Mouse (Mus musculus): ENCODE measurements at regions not wholly inside any gene's neighbourhood (a gene's known extent, or its start where the extent isn't known, plus 50 kb on each side); places are given as distances from the start of the nearest gene placed in this dataset.
A peak's percentile ranks its signal among the peaks of the same experiment; 100 is the strongest.

DNA sequence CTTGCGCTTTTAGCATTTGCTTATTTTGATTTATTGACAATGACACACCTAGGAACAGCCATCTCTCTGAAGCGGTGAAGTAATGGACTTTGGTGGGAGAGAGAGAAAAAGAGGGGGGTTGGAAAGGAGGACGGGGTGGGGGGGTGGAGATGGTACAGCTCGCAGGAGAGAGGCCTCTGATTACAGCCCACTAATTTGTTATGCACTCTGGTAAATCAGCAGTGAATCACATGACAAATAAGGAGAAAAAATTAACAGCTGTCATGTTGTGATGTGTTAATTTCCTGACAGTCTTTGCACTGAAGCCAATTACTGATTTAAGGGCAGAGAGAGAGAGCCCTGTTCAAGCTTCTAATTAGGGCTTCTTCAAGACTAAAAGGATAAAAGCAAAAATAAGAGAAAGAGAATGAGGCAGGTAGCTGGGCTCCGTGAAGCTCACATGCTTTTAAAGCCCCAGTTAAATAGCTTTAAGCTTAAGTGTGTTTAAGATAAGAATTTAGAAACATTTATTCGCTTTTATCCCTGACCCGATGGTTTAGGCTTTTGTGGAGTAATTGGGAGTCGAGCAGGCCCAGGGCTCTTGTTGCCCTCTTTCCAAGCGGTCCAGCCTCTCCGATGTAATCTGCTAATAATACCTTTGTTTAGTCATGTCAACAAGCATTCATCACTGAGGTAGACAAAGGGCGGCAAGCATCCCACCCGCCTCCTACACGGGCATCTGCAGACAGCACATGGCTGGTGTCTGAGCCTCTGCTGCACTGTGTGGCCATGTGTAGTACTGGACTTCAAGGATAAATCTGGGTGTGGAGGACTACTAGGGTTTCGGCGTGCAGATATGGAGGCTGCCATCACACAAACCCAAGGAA lies 193.7 kb upstream of the Tshz3 start:
- no peak overlapping the region for H3K4me3 ChIP-seq
- 47% methylated on average over 15 of the region's 15 CpGs for WGBS

DNA sequence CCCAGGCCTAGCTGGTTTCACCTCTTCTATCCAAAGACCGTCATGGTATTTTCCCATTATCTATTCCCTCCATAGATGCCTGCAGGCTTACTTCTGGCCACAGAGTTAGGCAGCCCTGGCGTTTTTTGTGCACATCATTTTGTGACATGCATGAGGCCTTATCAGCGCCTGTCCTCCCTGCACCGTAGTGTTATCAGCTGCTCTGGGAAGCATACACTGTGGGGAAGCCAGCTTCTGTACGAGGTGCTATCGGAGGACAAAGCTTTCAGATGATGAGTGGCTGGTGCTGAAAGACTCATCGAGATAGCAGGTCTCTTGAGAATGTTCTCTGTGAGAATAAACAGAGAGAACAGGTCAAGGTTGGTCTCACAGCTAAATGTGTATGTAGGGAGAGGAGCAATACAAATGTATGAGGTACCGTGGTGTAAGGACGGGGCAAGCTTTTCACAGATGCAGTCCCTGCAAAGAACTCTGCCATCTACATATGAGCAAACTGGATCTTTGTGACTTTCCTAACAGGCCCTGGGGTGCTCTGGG lies 190.0 kb upstream of the Tshz3 start:
- H3K4me1 ChIP-seq = no peaks in the 10 kb centered on the region
- H3K36me3 ChIP-seq = no peaks in the 10 kb centered on the region
- no peaks in the 10 kb centered on the region for H3K9me3 ChIP-seq
- H3K27ac ChIP-seq = no peak overlapping the region
- no peak overlapping the region for H3K9ac ChIP-seq
- H3K4me3 ChIP-seq = no peak overlapping the region
- ATAC-seq (ENCODE audit: borderline replicate concordance, extremely low read depth, low FRiP score, low TSS enrichment) = no peak
- H3K27me3 ChIP-seq = no peaks in the 10 kb centered on the region
- 50% methylated on average over 9 of the region's 9 CpGs for WGBS
- no peak overlapping the region for H3K4me2 ChIP-seq

More for the DNA sequence above, 193.7 kb upstream of the Tshz3 start:
- Histone ChIP-seq H3K36me3 (no peaks in the 10 kb centered on the region), H3K4me2 (no peak overlapping the region), H3K27me3 (no peaks in the 10 kb centered on the region), H3K4me1 (no peaks in the 10 kb centered on the region), H3K9me3 (no peaks in the 10 kb centered on the region), H3K9ac (no peak overlapping the region), H3K27ac (no peak overlapping the region)
- ATAC-seq (ENCODE audit: borderline replicate concordance, extremely low read depth, low FRiP score, low TSS enrichment) = no peak

DNA sequence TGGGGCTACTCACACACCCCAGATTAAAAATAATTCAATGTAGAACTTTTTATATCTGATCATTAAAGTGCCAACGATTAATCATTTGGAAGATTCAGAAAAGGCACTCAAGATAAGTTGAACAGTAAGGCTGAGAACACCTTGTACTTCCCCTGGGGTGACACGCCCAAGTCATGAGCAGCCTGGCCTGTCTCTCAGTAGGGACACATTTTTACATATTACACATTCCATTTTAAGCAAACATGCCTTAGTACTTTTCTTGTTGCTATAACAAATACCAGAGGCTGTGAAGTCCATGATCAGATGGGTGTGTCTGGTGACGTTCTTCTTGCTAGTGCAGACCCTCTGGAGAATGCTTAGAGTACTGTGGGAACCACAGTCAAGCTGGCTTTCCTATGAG lies 184.2 kb upstream of the Tshz3 start:
- no peaks in the 10 kb centered on the region for H3K27me3 ChIP-seq
- no peak overlapping the region for H3K4me3 ChIP-seq
- 71% methylated on average over 3 of the region's 3 CpGs for WGBS
- no peak for ATAC-seq (ENCODE audit: borderline replicate concordance, extremely low read depth, low FRiP score, low TSS enrichment)
- no peaks in the 10 kb centered on the region for H3K9me3 ChIP-seq
- no peak overlapping the region for H3K27ac ChIP-seq
- peaks cover 10% of the 10 kb centered on the region; the same call in 1 of the 2 replicates for H3K4me1 ChIP-seq
- H3K4me2 ChIP-seq = no peak overlapping the region
- H3K9ac ChIP-seq = no peak overlapping the region
- no peaks in the 10 kb centered on the region for H3K36me3 ChIP-seq

DNA sequence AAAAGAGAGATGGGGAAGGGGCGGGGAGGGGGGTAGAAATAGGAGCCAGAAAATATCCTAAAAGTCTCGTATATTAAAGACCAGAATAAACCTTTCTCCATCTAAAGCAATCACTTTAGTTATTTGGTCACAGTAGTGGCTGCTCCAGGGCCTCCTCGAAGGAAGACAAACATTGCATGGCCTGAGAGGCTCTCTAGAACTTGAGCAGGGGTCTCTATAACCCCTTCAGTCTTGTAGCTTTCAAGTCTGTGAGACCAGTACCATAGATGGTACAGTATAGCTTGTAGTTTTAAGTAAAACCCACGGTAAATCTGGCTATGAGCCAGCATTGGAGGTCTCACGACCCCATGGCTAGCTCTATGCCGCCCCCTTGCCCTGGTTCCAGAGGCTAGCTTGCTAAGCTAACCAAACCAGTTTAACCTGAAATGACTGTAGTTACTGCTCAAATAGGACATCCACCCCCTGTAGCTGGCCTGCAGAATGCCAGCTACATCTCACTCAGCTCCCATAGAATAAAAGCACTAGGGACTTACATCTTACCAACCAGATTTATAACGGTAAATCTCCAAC lies 181.7 kb upstream of the Tshz3 start:
- Histone ChIP-seq H3K9me3 (no peaks in the 10 kb centered on the region), H3K4me3 (no peak overlapping the region), H3K27ac (peak overlapping the region; percentile 51; the same call in 1 of the 2 replicates), H3K36me3 (no peaks in the 10 kb centered on the region), H3K27me3 (no peaks in the 10 kb centered on the region), H3K9ac (no peak overlapping the region), H3K4me2 (no peak overlapping the region), H3K4me1 (peaks cover 10% of the 10 kb centered on the region; the same call in 1 of the 2 replicates)
- WGBS = 40% methylated on average over 7 of the region's 7 CpGs
- peak; percentile 78 for ATAC-seq (ENCODE audit: borderline replicate concordance, extremely low read depth, low FRiP score, low TSS enrichment)

DNA sequence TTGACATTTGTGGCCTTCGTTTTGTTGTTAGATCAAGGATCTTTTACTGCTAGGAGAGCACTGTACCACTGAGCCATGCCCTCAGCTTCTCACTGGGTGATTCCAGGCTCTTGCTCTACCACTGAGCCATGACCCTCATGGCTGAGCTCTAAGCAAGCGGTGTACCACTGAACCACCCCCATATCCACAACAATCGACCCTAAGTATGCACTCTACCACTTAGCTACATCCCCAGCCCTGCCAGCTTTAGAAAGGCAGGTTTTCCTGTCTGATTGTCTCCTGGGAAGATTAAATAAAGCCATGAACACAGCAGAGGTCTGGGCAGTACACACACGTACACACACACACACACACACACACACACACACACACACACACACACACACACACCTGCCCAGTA lies 178.9 kb upstream of the Tshz3 start:
- Histone ChIP-seq H3K36me3 (no peaks in the 10 kb centered on the region), H3K9ac (no peak overlapping the region), H3K27ac (no peak overlapping the region), H3K4me3 (no peak overlapping the region), H3K4me2 (no peak overlapping the region), H3K4me1 (peaks cover 10% of the 10 kb centered on the region; the same call in 1 of the 2 replicates), H3K27me3 (no peaks in the 10 kb centered on the region), H3K9me3 (no peaks in the 10 kb centered on the region)
- 78% methylated on average over 4 of the region's 4 CpGs for WGBS
- no peak for ATAC-seq (ENCODE audit: borderline replicate concordance, extremely low read depth, low FRiP score, low TSS enrichment)

DNA sequence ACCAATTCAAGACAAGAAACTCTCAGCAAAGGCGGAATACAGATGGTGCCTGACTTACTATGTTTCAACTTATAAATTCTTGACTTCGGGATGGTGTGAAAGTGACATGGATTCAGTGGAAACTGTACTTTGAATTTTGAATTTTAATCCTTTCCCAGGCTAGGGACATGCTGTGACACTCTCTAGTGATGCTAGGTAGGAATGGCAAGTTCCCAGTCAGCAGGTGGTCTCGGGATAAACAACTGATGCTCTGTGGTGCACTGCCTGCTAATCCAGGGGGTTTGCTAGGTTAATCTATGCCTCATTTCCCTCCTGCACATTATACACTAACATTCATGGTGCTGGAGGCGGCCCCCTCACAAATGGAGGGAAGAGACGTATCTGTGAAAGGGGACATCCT lies 175.0 kb upstream of the Tshz3 start:
- no peaks in the 10 kb centered on the region for H3K27me3 ChIP-seq
- H3K27ac ChIP-seq = no peak overlapping the region
- H3K9me3 ChIP-seq = no peaks in the 10 kb centered on the region
- no peak overlapping the region for H3K4me3 ChIP-seq
- H3K9ac ChIP-seq = no peak overlapping the region
- H3K36me3 ChIP-seq = no peaks in the 10 kb centered on the region
- no peak overlapping the region for H3K4me2 ChIP-seq
- WGBS = 66% methylated on average over 5 of the region's 5 CpGs
- no peak for ATAC-seq (ENCODE audit: borderline replicate concordance, extremely low read depth, low FRiP score, low TSS enrichment)
- H3K4me1 ChIP-seq = no peaks in the 10 kb centered on the region

DNA sequence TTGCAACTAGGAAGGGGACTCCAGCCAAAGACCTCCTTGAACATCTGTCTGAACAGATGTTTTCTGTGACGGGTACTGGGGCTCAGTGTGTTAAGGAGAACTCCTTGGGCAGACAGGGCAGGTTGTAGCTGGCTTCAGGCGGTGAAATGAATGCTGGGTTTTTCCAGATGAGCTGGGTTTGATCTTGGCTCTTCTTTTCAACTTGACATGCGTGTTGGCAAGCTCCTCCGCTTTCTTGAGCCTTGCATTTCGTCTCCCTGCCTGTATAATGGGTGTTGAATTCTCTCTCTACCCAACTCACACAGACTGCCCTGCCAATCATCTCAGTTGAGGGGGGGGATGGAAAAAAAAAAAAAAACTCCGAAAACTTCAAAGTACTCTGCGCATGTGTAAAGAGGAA lies 171.8 kb upstream of the Tshz3 start:
- Histone ChIP-seq H3K36me3 (no peaks in the 10 kb centered on the region), H3K4me3 (no peak overlapping the region), H3K4me2 (no peak overlapping the region), H3K4me1 (no peaks in the 10 kb centered on the region), H3K27ac (no peak overlapping the region), H3K27me3 (no peaks in the 10 kb centered on the region), H3K9me3 (no peaks in the 10 kb centered on the region), H3K9ac (no peak overlapping the region)
- ATAC-seq (ENCODE audit: borderline replicate concordance, extremely low read depth, low FRiP score, low TSS enrichment) = no peak
- WGBS = 54% methylated on average over 7 of the region's 7 CpGs

DNA sequence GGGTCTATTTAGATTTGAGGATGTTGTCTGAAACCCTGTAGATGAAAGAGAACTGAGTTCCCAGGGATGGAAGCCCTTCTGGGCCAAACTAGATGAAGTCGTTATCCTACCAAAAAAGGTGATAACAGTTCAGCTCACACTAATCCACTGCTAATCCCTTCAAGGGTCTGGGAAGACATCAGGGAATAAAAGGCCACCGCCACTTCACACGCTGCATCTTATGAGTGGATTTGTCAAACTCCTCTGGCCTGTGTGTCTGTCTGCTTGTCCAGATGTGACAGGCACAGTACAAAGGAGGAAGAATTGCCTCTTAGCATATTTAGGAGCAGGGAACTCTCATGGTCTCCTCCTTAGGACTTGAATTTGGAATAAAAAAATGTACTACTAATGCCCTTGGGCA lies 171.2 kb upstream of the Tshz3 start:
- no peak overlapping the region for H3K4me3 ChIP-seq
- no peaks in the 10 kb centered on the region for H3K27me3 ChIP-seq
- no peak overlapping the region for H3K9ac ChIP-seq
- no peaks in the 10 kb centered on the region for H3K9me3 ChIP-seq
- H3K4me1 ChIP-seq = no peaks in the 10 kb centered on the region
- no peak overlapping the region for H3K27ac ChIP-seq
- no peaks in the 10 kb centered on the region for H3K36me3 ChIP-seq
- ATAC-seq (ENCODE audit: borderline replicate concordance, extremely low read depth, low FRiP score, low TSS enrichment) = no peak
- no peak overlapping the region for H3K4me2 ChIP-seq
- 68% methylated on average over 3 of the region's 3 CpGs for WGBS

DNA sequence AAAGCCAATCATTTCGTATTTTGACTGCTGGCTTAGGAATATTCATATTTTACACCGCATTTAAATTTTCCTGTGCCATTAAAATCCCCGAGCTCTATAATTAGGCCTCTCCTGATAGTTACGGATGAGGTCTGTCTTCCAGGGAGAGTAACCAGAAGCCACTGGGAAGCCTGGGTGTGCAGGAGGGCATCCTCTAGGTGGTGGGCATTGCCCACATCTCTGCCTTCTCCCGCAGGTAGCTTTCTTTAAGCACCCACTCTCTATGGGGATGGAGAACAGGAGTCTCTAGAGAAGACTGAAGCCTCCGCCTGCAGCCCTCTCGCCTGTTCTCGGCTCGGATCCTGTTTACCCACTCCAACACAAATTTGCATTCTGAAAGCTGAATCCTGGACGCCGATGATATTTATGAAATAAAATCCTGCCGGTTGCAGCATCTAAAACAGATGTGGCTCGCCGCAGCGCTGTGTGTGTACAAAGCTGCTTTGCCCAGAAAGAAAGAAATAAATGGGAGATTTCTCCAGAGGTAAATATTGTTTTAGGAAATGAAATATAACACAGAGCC lies 168.3 kb upstream of the Tshz3 start:
- Histone ChIP-seq H3K4me1 (no peaks in the 10 kb centered on the region), H3K4me3 (no peak overlapping the region), H3K36me3 (no peaks in the 10 kb centered on the region), H3K27ac (no peak overlapping the region), H3K9me3 (no peaks in the 10 kb centered on the region), H3K9ac (no peak overlapping the region), H3K27me3 (no peaks in the 10 kb centered on the region), H3K4me2 (no peak overlapping the region)
- 68% methylated on average over 15 of the region's 15 CpGs for WGBS
- no peak for ATAC-seq (ENCODE audit: borderline replicate concordance, extremely low read depth, low FRiP score, low TSS enrichment)

DNA sequence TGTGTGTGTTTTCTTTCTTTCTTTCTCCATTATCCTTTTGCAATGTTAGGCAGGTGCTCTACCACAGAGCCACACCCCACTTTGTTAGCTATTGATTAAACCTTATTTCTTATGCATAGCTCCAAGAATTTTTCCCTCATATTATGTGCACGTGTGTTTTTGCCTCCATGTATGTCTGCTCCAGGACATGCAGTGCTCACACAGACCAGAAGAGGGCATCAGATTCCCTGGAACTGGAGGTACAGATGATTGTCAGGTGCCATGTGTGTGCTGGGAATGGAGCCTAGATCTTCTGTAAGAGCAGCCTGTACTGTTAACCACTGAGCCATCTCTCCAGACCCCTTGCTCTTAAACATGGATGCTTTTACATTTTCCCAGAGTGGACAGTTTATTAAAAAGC lies 166.4 kb upstream of the Tshz3 start:
- Histone ChIP-seq H3K4me2 (no peak overlapping the region), H3K9me3 (no peaks in the 10 kb centered on the region), H3K27ac (no peak overlapping the region), H3K4me3 (no peak overlapping the region), H3K4me1 (no peaks in the 10 kb centered on the region), H3K27me3 (no peaks in the 10 kb centered on the region), H3K9ac (no peak overlapping the region), H3K36me3 (no peaks in the 10 kb centered on the region)
- no peak for ATAC-seq (ENCODE audit: borderline replicate concordance, extremely low read depth, low FRiP score, low TSS enrichment)
- WGBS = 88% methylated on average over 1 of the region's 1 CpGs

DNA sequence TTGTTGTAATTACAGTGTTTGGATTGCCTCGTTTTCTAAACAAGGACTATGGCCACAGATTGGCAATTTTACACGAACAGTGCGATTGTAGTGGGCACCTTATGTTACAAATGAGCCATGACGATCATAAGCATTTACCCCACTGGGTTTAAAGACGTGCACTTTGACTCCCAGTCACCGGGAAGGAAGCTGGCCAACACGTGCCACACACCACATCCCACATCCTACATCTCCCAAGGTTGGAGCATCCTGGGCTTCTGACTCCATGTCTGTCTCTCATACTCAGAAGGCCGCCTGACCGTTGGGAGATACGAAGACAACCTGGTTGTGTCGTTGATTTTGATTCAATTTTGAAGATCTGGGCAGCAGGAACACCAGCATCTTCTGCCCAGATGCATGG lies 159.8 kb upstream of the Tshz3 start:
- Histone ChIP-seq H3K4me2 (no peak overlapping the region), H3K27ac (no peak overlapping the region), H3K4me3 (no peak overlapping the region), H3K27me3 (no peaks in the 10 kb centered on the region), H3K4me1 (no peaks in the 10 kb centered on the region), H3K9ac (no peak overlapping the region), H3K36me3 (no peaks in the 10 kb centered on the region), H3K9me3 (no peaks in the 10 kb centered on the region)
- no peak for ATAC-seq (ENCODE audit: borderline replicate concordance, extremely low read depth, low FRiP score, low TSS enrichment)
- 80% methylated on average over 11 of the region's 11 CpGs for WGBS

DNA sequence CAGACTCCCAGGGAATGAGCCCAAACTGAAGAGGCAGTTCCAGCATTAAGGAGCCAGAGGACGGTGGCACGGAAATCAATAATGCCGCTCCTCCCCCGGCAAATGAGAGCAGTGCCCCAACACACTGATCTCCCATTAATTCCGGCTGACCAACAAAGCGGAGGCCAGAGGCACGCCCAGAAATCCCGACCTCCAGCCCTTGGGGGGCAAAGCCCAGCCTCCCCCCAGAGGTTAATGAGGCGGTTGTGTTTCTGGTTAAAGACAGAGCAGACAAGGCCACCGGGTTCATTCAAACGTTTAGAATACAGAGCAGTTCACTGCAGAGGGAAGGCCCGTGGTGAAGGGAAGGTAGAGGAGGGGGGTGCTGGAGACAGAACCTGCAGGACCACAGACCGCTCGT lies 149.9 kb upstream of the Tshz3 start:
- Histone ChIP-seq H3K9me3 (no peaks in the 10 kb centered on the region), H3K9ac (no peak overlapping the region), H3K27me3 (no peaks in the 10 kb centered on the region), H3K36me3 (no peaks in the 10 kb centered on the region), H3K27ac (no peak overlapping the region), H3K4me1 (no peaks in the 10 kb centered on the region), H3K4me2 (no peak overlapping the region), H3K4me3 (no peak overlapping the region)
- 50% methylated on average over 14 of the region's 14 CpGs for WGBS
- no peak for ATAC-seq (ENCODE audit: borderline replicate concordance, extremely low read depth, low FRiP score, low TSS enrichment)
